Mouse (Mus musculus): ENCODE data around the gene Plscr4.

DNA sequence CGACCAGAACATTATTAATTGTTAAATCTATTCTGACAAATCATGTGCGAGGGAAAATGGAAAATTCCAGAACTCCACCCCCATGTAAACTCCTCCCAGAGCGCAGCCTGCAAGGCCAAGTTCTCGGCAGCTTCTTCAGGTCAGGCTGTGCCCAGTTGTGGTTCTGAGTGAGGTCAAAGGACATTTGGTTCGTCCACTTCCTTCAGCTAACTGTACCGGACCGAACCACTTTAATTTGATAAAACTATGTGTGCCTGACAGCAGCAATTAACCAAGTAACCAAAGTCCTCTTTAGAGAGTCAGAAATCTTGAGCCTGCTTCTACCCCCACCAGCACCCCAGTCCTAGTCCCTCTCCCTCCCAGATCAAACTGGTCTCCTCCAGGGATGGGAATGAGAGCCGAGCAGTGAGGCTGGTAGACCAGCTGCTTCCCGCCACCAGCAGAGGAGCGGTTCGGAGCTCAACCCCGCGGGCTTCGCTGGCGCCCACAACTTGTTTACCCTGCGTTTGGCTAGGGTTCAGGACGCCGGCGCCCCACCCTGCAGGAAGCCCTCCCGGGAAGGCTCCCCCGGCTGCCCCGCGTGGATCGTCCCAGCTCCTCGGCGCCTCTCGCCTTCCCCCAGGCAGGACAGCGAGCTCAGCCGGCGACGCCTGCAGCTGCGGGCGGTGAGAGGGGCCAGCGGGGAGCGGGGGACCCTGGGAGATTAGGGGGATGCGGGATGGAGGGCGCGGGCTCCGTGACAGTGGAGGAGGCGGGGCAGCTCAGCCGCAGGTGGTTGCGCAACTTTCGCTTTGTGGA lies at the start of gene Plscr4:
- TF ChIP-seq CTCF (IDR thresholded peaks at IDR 0.05; ENCODE audit: low read depth), result no peak
- TF ChIP-seq EP300 (IDR thresholded peaks at IDR 0.05; ENCODE audit: low read depth), result no peak
